Mouse (Mus musculus) right cerebral cortex, postnatal 4 days (tissue): ENCODE measurements around the gene Slit3.

Source experiments
- DNase-seq: peaks from one replicate; pipeline ENCODE4 v3.0.0-alpha.2; 2022

Gene Slit3

GRCm38 (mm10) chr11:35416402-35417093 lies 295.5 kb downstream of the Slit3 start:
- DNase-seq = no peak

DNA sequence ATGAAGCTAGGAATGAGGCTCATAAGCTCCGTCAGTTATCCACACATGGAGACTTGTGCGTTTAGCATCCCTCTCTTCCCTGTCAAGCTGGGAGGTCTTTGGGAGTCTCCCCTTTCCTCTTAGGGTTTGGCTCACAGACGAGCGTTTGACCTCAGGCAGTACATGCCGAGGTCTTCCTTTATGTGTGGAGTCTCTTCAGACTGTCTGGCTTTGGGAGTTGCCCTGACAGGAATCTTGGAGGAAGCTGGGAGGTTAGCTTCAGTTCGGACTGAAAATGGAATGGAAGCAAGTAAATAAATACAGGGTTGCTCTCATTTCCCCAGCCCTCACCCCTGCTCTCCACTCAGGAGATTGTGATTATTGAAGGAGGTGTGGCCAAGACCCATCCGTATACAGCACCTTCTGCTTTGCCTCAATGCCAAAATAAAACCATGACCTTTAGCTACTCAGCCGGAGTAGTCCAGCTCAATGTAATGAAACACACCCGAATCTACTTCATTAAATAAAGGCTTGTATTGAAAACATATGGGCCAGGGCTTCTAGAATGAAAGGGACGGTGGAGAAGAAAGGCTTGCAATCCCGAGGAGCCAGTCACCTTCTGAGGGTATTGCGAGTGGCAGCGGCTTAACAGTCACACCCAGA lies 297.0 kb downstream of the Slit3 start:
- no peak for DNase-seq

GRCm38 (mm10) chr11:35419013-35419412 lies 298.0 kb downstream of the Slit3 start:
- no peak for DNase-seq

DNA sequence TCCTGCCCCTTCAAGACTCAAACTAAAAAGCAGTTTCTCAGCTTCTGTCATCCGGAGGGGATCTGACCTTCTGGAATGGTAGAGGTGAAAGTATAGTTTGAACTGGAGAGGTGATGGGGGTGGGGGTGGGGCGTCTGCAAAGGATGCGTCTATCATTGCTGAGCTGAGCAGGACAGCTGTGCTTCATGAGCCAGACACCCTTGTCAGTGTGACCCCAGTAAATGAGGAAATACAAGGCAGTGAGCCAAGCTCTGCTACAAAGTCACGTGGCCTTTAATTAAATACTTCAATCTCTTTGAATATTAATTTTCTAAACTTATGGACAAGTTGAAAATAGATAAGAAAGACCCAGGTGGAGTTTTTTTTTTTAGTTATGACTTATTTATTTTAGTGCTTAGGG lies 300.7 kb downstream of the Slit3 start:
- no peak for DNase-seq

GRCm38 (mm10) chr11:35428036-35428435 lies 307.0 kb downstream of the Slit3 start:
- DNase-seq = no peak

DNA sequence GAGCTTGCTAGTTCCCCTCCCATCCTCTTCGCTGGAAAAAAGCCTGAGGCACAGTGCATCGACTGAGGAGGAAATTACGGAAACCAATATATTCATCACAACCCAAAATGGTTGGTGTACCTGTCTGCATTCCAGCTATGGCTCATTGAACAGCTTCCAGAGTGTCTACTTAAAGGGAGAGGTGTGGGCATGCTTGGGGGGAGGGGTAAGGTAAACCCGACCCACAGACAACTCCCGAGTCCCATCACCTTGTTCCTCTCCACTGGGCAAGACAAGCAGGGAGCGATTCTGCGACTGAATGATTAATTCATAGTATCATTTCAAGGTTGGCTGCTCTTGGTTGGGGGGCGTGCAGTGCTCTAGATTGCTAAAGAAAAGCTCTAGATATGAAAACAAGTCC lies 310.1 kb downstream of the Slit3 start:
- DNase-seq = no peak

DNA sequence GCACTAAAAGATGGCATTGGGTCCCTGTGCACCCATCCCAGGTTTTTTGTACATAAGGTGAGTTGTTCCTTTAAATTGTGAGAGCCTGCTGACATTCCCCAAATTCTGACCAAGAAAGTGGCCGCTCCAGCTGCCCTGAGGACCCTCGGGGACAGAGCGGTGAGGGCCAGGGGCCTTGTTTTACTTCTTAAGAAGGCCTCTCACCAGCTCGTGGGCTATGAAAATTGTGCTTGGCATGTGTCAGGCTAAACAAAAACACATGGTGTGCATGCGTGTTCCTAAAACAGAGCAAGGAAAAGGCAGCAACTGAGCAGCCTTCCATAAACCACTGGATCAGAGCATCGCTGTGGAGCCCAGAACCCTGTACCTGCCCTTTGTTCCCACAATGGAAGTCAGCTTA lies 316.5 kb downstream of the Slit3 start:
- no peak for DNase-seq

DNA sequence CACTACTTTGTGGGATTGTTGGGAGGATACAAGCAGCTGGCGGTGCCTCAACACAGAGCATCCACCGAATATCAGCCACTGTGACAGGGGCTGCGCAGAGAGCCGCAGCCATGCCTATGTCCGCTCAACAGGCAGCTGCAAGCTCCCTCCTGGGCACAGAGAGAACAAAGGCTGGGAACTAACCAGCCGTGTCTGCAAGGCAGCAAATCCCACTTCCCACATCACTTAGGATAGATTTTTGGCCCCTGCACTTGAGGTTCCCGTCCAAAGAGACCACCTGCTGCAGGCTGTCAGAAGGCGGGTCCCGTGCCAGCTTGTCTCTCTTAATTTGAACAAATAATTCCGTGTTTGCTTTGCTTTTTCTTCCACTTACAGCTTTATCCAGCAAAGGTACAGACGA lies 319.2 kb downstream of the Slit3 start:
- DNase-seq = no peak

DNA sequence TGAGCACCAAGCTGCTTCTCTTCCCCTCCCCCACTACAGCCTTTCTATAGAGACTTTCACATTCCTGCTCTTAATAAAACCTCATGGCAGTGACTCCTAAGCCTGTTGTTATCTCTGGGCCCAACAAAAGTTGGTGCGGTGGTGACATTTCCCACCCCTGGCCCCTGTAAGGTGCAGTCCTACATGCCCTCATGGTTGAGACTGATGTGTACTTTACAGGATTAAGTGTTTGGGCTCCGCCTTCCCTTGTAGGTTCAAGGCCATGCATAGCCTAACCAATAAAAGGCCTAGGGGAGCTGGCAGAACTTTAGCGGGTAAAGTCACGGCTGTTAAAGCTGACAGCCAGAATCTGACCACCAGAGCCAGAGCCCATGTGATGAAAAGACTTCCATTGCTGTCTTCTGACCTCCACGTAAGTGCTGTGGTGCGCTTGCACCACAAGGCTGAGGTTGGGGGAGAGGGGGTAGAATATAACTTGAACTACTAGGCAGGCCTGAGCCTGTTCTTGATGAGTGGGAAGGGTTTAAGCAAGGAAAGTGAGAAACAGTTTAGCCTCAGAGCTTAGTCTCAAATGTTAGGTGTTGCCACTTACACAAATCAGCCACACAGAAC lies 323.6 kb downstream of the Slit3 start:
- DNase-seq = no peak

DNA sequence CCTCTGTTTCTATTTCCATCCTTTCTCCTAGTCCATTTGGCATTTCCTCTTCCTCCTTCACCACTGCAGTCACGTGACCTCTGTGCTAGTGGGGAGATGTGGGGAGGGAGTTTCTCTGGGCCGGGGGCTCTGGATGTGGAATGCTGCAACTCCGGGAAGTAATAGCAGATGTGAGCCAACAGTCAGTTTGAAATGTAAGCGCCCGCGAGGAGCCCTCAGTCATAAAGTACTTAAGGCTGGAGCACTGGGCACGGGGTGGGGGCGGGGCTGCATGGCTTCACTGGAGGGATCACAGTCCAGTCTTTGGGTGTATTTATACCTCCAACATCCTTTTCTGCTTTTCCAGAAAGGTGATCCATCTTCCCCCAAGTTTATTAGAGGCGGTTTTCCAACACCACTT lies 326.9 kb downstream of the Slit3 start:
- DNase-seq = no peak

DNA sequence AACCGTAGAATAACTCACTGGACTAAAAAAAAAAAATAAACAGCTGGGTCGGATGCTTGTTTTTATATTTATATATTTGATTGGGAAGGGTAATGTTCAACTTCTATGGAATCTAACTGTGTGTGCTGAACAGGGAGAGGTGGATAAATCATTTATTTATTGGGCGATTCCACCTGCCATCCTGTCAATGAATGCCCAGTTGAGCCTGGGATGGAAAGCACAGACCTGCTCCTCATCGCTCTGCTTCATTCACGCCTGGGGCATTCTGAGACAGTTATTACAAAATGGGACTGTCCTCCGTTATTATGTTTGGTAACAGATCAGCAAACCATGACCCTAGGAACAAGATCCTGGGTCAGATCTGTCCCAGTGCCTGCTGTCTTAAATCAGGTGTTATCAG lies 328.2 kb downstream of the Slit3 start:
- DNase-seq = no peak

DNA sequence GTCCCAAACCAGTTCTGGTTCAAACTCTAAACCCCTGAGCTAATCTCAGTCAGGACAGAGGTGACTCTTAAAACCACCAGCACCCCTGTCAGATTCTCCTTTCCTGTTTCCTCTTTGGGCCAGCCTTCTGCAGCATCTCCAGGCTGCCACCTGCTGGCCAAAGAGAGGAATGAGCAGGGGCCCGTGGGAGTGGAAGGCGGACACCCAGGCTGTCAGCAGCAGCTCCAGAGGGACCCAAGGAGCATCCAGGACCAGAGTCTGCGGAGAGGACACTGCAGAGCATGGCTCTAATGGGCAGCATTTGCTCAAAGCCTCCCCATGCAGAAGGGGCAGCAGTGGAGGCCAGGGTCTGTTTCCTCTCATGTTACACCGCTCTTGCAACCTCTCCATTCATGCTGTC lies 330.6 kb downstream of the Slit3 start:
- peak; percentile 74 for DNase-seq

GRCm38 (mm10) chr11:35452413-35452812 lies 331.4 kb downstream of the Slit3 start:
- DNase-seq = peak; percentile 59

GRCm38 (mm10) chr11:35454191-35454725 lies 333.2 kb downstream of the Slit3 start:
- DNase-seq = no peak

- no peak for DNase-seq
Observed at GRCm38 (mm10) chr11:35454781-35455180, 333.8 kb downstream of the Slit3 start.

DNA sequence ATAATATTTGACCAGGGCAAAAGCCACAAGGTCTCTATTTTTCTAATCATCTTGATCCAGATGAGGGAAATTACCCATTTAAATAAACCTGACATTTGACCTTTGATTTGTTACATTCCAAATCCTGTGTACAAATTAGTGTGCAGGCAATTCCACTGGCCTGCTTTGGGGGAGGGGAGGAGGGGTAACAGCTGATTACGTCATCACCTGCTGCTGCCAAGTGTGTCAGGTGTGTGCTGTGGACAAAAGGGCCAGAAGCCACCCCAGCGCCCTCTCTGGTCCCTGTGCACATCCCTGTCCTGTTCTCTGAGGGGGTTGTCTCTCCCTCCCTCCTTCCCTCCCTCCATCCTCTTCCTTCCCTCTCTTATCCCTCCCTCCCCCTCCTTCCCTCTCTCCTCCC lies 337.0 kb downstream of the Slit3 start:
- no peak for DNase-seq

DNA sequence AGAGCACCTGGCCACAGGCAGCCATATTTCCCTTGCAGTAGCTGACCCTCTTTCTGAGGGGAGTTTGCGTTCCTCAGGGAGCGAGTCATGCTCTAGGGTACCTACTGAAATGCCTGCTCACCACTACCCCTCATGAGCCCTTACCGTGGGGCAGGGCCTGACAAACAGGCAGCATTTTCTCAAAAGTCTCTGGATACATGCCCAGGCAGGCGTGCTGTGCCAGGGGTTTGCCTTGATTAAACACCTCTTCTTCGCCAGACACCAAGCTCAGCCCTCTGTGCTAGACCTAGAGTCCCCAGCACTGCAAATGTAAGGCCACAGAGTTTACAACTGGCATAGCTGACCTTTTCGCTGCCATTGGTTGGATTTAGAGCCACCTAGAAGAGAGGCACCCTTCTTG lies 345.7 kb downstream of the Slit3 start:
- DNase-seq = no peak

GRCm38 (mm10) chr11:35468847-35469246 lies 347.8 kb downstream of the Slit3 start:
- DNase-seq = no peak

GRCm38 (mm10) chr11:35469940-35470339 lies 348.9 kb downstream of the Slit3 start:
- DNase-seq = no peak

GRCm38 (mm10) chr11:35470853-35471252 lies 349.8 kb downstream of the Slit3 start:
- DNase-seq = no peak

GRCm38 (mm10) chr11:35472842-35473616 lies 352.0 kb downstream of the Slit3 start:
- no peak for DNase-seq

GRCm38 (mm10) chr11:35473617-35473996 lies 352.6 kb downstream of the Slit3 start:
- no peak for DNase-seq

GRCm38 (mm10) chr11:35480146-35480545 lies 359.1 kb downstream of the Slit3 start:
- DNase-seq = no peak
